Mouse (Mus musculus): ENCODE data around the gene Htra2. TPM values are rescaled to one million over a fixed set of nuclear protein-coding genes. Genes with fewer than 3 reads are reported as not detected.

Gene Htra2
- total RNA-seq, 2 experiments from 2014 or later = 31.8 to 33.9 TPM

GRCm38 (mm10) chr6:83034463-83035055, 20.5 kb downstream of the Htra2 start:
- DNase-seq (ENCODE audit: low spot score) = no peak
- intact Hi-C loops (cut with DNase I) = no loop called here

- peak; percentile 62 for DNase-seq (ENCODE audit: low spot score)
- intact Hi-C loops (cut with DNase I) = no loop called here
These were observed 21.6 kb downstream of the Htra2 start, which contains the start of the genes Dok1 and Loxl3 for GRCm38 (mm10) chr6:83033249-83034185. Dok1 (minus strand) TSS chr6:83033471. Loxl3 (plus strand) TSS chr6:83034173.

GRCm38 (mm10) chr6:83032769-83033191, 22.3 kb downstream of the Htra2 start:
- DNase-seq (ENCODE audit: low spot score) = no peak
- intact Hi-C loops (cut with DNase I) = no loop called here

- no peak for DNase-seq (ENCODE audit: low spot score)
- intact Hi-C loops (cut with DNase I) = no loop called here
These were observed 23.0 kb downstream of the Htra2 start for GRCm38 (mm10) chr6:83031921-83032590.

GRCm38 (mm10) chr6:83031111-83031510, 24.0 kb downstream of the Htra2 start:
- intact Hi-C loops (cut with DNase I) = no loop called here
- DNase-seq (ENCODE audit: low spot score) = no peak

- intact Hi-C loops (cut with DNase I) = no loop called here
- no peak for DNase-seq (ENCODE audit: low spot score)
These were observed 25.3 kb downstream of the Htra2 start for GRCm38 (mm10) chr6:83029777-83030176.

GRCm38 (mm10) chr6:83027706-83028105, 27.4 kb downstream of the Htra2 start:
- intact Hi-C loops (cut with DNase I) = no loop called here
- DNase-seq (ENCODE audit: low spot score) = no peak

GRCm38 (mm10) chr6:83027293-83027692, 27.8 kb downstream of the Htra2 start:
- intact Hi-C loops (cut with DNase I) = no loop called here
- no peak for DNase-seq (ENCODE audit: low spot score)

GRCm38 (mm10) chr6:83025221-83025620, 29.9 kb downstream of the Htra2 start:
- no peak for DNase-seq (ENCODE audit: low spot score)
- intact Hi-C loops (cut with DNase I) = no loop called here

- no peak for DNase-seq (ENCODE audit: low spot score)
- intact Hi-C loops (cut with DNase I) = no loop called here
These were observed 30.7 kb downstream of the Htra2 start for GRCm38 (mm10) chr6:83024421-83024820.

- no peak for DNase-seq (ENCODE audit: low spot score)
- intact Hi-C loops (cut with DNase I) = no loop called here
These were observed 31.3 kb downstream of the Htra2 start for GRCm38 (mm10) chr6:83023786-83024185.

- intact Hi-C loops (cut with DNase I) = no loop called here
- no peak for DNase-seq (ENCODE audit: low spot score)
These were observed 32.1 kb downstream of the Htra2 start for GRCm38 (mm10) chr6:83023008-83023407.

- intact Hi-C loops (cut with DNase I) = no loop called here
- DNase-seq (ENCODE audit: low spot score) = no peak
These were observed 34.1 kb downstream of the Htra2 start for GRCm38 (mm10) chr6:83020836-83021593.

- intact Hi-C loops (cut with DNase I) = no loop called here
- no peak for DNase-seq (ENCODE audit: low spot score)
These were observed 35.0 kb downstream of the Htra2 start for GRCm38 (mm10) chr6:83020121-83020520.

- intact Hi-C loops (cut with DNase I) = no loop called here
- DNase-seq (ENCODE audit: low spot score) = no peak
These were observed 36.0 kb downstream of the Htra2 start for GRCm38 (mm10) chr6:83019044-83019443.

GRCm38 (mm10) chr6:83017190-83017589, 37.9 kb downstream of the Htra2 start:
- intact Hi-C loops (cut with DNase I) = no loop called here

GRCm38 (mm10) chr6:83015749-83016148, 39.3 kb downstream of the Htra2 start:
- DNase-seq (ENCODE audit: low spot score) = no peak
- intact Hi-C loops (cut with DNase I) = no loop called here

More at GRCm38 (mm10) chr6:83017190-83017589, 37.9 kb downstream of the Htra2 start:
- peak; percentile 76 for DNase-seq (ENCODE audit: low spot score)

GRCm38 (mm10) chr6:83014482-83015466, 40.3 kb downstream of the Htra2 start:
- intact Hi-C loops (cut with DNase I) = no loop called here
- DNase-seq (ENCODE audit: low spot score) = no peak

- intact Hi-C loops (cut with DNase I) = no loop called here
- no peak for DNase-seq (ENCODE audit: low spot score)
These were observed 41.6 kb downstream of the Htra2 start for GRCm38 (mm10) chr6:83013444-83013843.

Measured in heart, postnatal 25 days (tissue).